28 mouse cellular contexts compared by ENCODE assay signal in genomic region chr5:16499891-16500290, GRCm38 (mm10). TPM values are rescaled to one million over a fixed set of nuclear protein-coding genes. Genes with fewer than 3 reads are reported as not detected.
DNase-seq lines count a peak whose midpoint lies in the region; ATAC-seq and TF ChIP-seq lines count a peak whose summit lies in the region.
"Had no signal": no experiment of that assay in that cellular context is flagged by ENCODE, and none has a peak within 500 bp of the region (broad histone marks: within the 10 kb centered on the region; RNA-seq: fewer than 3 reads in every experiment).

No protein-coding gene starts in this region.

- peak; percentile 8 for DNase-seq in kidney, postnatal 0 days (ENCODE audit: low spot score)
- DNase-seq in kidney, postnatal 36 days = no peak
- peak; percentile 35 for DNase-seq in embryo, embryonic 9.5 days (ENCODE audit: extremely low spot score)
- DNase-seq in forelimb bud, embryonic 11.5 days (ENCODE audit: low read depth, low spot score) = peak; percentile 56
- peak; percentile 64 for DNase-seq in mesoderm, embryonic 11.5 days (ENCODE audit: low read depth, low spot score)
- DNase-seq in lung, postnatal 14 days = no peak
- no peak for DNase-seq in adrenal gland, postnatal 4 days (ENCODE audit: low spot score in 2 of 2)
- DNase-seq: adrenal gland, adult 8-10 months; adrenal gland, postnatal 25 days; cerebellum, adult 18-20 months; cerebellum, adult 9-10 months; cerebellum, postnatal 14 days; forebrain, postnatal 0 days; gastrocnemius, postnatal 25 days; heart, postnatal 10 days; heart, postnatal 36 days had no signal

- H3K4me2 ChIP-seq in kidney, postnatal 0 days (ENCODE audit: low read length) = no peak overlapping the region
- no peak overlapping the region for H3K4me2 ChIP-seq in liver, embryonic 12.5 days
- H3K4me2 ChIP-seq: embryonic facial prominence, embryonic 12.5 days; embryonic facial prominence, embryonic 15.5 days; heart, embryonic 11.5 days; heart, embryonic 15.5 days; hindbrain, embryonic 13.5 days; intestine, embryonic 15.5 days had no signal

- TF ChIP-seq CTCF in kidney, postnatal 0 days (IDR thresholded peaks at IDR 0.05; ENCODE audit: low read depth) = no peak

- H3K27ac ChIP-seq in kidney, postnatal 0 days = no peak overlapping the region
- H3K27ac ChIP-seq in liver, embryonic 12.5 days = no peak overlapping the region
- H3K27ac ChIP-seq: embryonic facial prominence, embryonic 12.5 days; embryonic facial prominence, embryonic 15.5 days; heart, embryonic 15.5 days; hindbrain, embryonic 10.5 days; hindbrain, embryonic 13.5 days; intestine, embryonic 15.5 days had no signal

- ATAC-seq in kidney, postnatal 0 days (replicated peaks; ENCODE audit: low FRiP score, low read depth) = no peak
- no peak for ATAC-seq in liver, embryonic 12.5 days
- ATAC-seq: activated CD4-positive, CD25-positive, alpha-beta regulatory T cell, adult 4 months; forebrain, embryonic 14.5 days; forebrain, postnatal 0 days; hindbrain, embryonic 16.5 days; intestine, embryonic 15.5 days had no signal

- no peak overlapping the region for H3K4me3 ChIP-seq in kidney, postnatal 0 days (replicated peaks; ENCODE audit: low read depth, low read length)
- H3K4me3 ChIP-seq in liver, embryonic 12.5 days = no peak overlapping the region
- H3K4me3 ChIP-seq: embryonic facial prominence, embryonic 12.5 days; embryonic facial prominence, embryonic 15.5 days; heart, embryonic 15.5 days; hindbrain, embryonic 10.5 days; hindbrain, embryonic 13.5 days; intestine, embryonic 15.5 days had no signal

- 30% methylated on average over 7 of the region's 7 CpGs for WGBS in kidney, postnatal 0 days
- WGBS in liver, embryonic 12.5 days (ENCODE audit: insufficient replicate concordance) = 62% methylated on average over 7 of the region's 7 CpGs

- H3K9me3 ChIP-seq in kidney, postnatal 0 days (replicated peaks; ENCODE audit: low read length) = no peaks in the 10 kb centered on the region
- H3K9me3 ChIP-seq in liver, embryonic 12.5 days (replicated peaks) = no peaks in the 10 kb centered on the region
- H3K9me3 ChIP-seq: embryonic facial prominence, embryonic 12.5 days; embryonic facial prominence, embryonic 15.5 days; heart, embryonic 15.5 days; hindbrain, embryonic 10.5 days; hindbrain, embryonic 13.5 days; intestine, embryonic 15.5 days had no signal

- no peaks in the 10 kb centered on the region for H3K4me1 ChIP-seq in kidney, postnatal 0 days (replicated peaks; ENCODE audit: insufficient read depth, low read length)
- H3K4me1 ChIP-seq in liver, embryonic 12.5 days = no peaks in the 10 kb centered on the region
- H3K4me1 ChIP-seq: embryonic facial prominence, embryonic 12.5 days; embryonic facial prominence, embryonic 15.5 days; heart, embryonic 15.5 days; hindbrain, embryonic 10.5 days; hindbrain, embryonic 13.5 days; intestine, embryonic 15.5 days had no signal

- no peak overlapping the region for H3K9ac ChIP-seq in kidney, postnatal 0 days (ENCODE audit: low read depth, low read length)
- no peak overlapping the region for H3K9ac ChIP-seq in liver, embryonic 12.5 days
- H3K9ac ChIP-seq: embryonic facial prominence, embryonic 12.5 days; embryonic facial prominence, embryonic 15.5 days; forebrain, postnatal 0 days; heart, embryonic 15.5 days; hindbrain, embryonic 13.5 days; intestine, embryonic 15.5 days had no signal

- H3K27me3 ChIP-seq in kidney, postnatal 0 days (ENCODE audit: insufficient read depth, low read length) = no peaks in the 10 kb centered on the region
- H3K27me3 ChIP-seq in liver, embryonic 12.5 days (replicated peaks) = no peaks in the 10 kb centered on the region
- H3K27me3 ChIP-seq: embryonic facial prominence, embryonic 12.5 days; embryonic facial prominence, embryonic 15.5 days; heart, embryonic 15.5 days; hindbrain, embryonic 13.5 days; intestine, embryonic 15.5 days had no signal

- H3K36me3 ChIP-seq in kidney, postnatal 0 days (ENCODE audit: insufficient read depth, low read length) = no peaks in the 10 kb centered on the region
- H3K36me3 ChIP-seq in liver, embryonic 12.5 days = no peaks in the 10 kb centered on the region
- H3K36me3 ChIP-seq: embryonic facial prominence, embryonic 12.5 days; embryonic facial prominence, embryonic 15.5 days; heart, embryonic 15.5 days; hindbrain, embryonic 10.5 days; hindbrain, embryonic 13.5 days; intestine, embryonic 15.5 days had no signal

RNA-seq across cellular contexts. Expression of gene Hgf, which starts 53.4 kb away (rescaled TPM):
- polyA plus RNA-seq in kidney, postnatal 0 days (2015; fragmentation: Nextera tagmentation; extraction: Ambion mirVana) = 1.8 and 1.9 TPM in 2 replicates
- 4.6 and 5.7 TPM in 2 replicates for polyA plus RNA-seq in liver, embryonic 12.5 days (2016; fragmentation: Nextera tagmentation; extraction: Ambion mirVana)
- total RNA-seq in adrenal gland, postnatal 4 days (2021) = 1 to 10 TPM; 1.4 to 3.0 TPM
- total RNA-seq: ES-E14 had no signal

Comparison
In these comparisons a context has a peak if more than half of its experiments do, and no peak if none do; other contexts are left out.
1. DNase-seq: peak in kidney, postnatal 0 days (single experiment), embryo, embryonic 9.5 days (single experiment), forelimb bud, embryonic 11.5 days (single experiment) and mesoderm, embryonic 11.5 days (single experiment); none in kidney, postnatal 36 days (0 of 2), lung, postnatal 14 days (single experiment) and adrenal gland, postnatal 4 days (0 of 2).